Mouse (Mus musculus): ENCODE data around the gene H2-Eb1. TPM values are rescaled to one million over a fixed set of nuclear protein-coding genes. Genes with fewer than 3 reads are reported as not detected.
A peak's percentile ranks its signal among the peaks of the same experiment; 100 is the strongest.

The H2-Eb1 gene
- polyA plus RNA-seq, 1 experiment from 2014 or later, result 0.63 TPM

GRCm38 (mm10) chr17:34285848-34286247, 19.8 kb upstream of the H2-Eb1 start:
- Histone ChIP-seq H3K9ac (ENCODE audit: low read depth, low read length) (no peak overlapping the region), H3K36me3 (ENCODE audit: control insufficient read depth, insufficient read depth, low read length) (no peaks in the 10 kb centered on the region), H3K4me1 (replicated peaks; ENCODE audit: control insufficient read depth, insufficient read depth, low read length) (no peaks in the 10 kb centered on the region), H3K4me3 (ENCODE audit: low read depth, low read length) (no peak overlapping the region), H3K27ac (ENCODE audit: low read depth, low read length) (no peak overlapping the region), H3K27me3 (replicated peaks; ENCODE audit: control insufficient read depth, insufficient read depth, low read length) (no peaks in the 10 kb centered on the region), H3K4me2 (no peak overlapping the region), H3K9me3 (ENCODE audit: control insufficient read depth, low read length) (no peaks in the 10 kb centered on the region)
- DNase-seq (ENCODE audit: low spot score) (no peak), ATAC-seq (replicated peaks; ENCODE audit: low FRiP score) (no peak)
- WGBS, result 37% methylated on average over 4 of the region's 4 CpGs

GRCm38 (mm10) chr17:34286501-34286900, 19.2 kb upstream of the H2-Eb1 start:
- H3K4me2 ChIP-seq, result no peak overlapping the region
- H3K27me3 ChIP-seq (replicated peaks; ENCODE audit: control insufficient read depth, insufficient read depth, low read length), result no peaks in the 10 kb centered on the region
- no peak for ATAC-seq (replicated peaks; ENCODE audit: low FRiP score)

GRCm38 (mm10) chr17:34286999-34287398, 18.7 kb upstream of the H2-Eb1 start:
- DNase-seq (ENCODE audit: low spot score) (no peak), ATAC-seq (replicated peaks; ENCODE audit: low FRiP score) (no peak)
- Histone ChIP-seq H3K36me3 (ENCODE audit: control insufficient read depth, insufficient read depth, low read length) (no peaks in the 10 kb centered on the region), H3K9ac (ENCODE audit: low read depth, low read length) (no peak overlapping the region), H3K27ac (ENCODE audit: low read depth, low read length) (no peak overlapping the region), H3K4me1 (replicated peaks; ENCODE audit: control insufficient read depth, insufficient read depth, low read length) (no peaks in the 10 kb centered on the region), H3K9me3 (ENCODE audit: control insufficient read depth, low read length) (no peaks in the 10 kb centered on the region), H3K27me3 (replicated peaks; ENCODE audit: control insufficient read depth, insufficient read depth, low read length) (no peaks in the 10 kb centered on the region), H3K4me2 (no peak overlapping the region), H3K4me3 (ENCODE audit: low read depth, low read length) (no peak overlapping the region)
- WGBS, result 40% methylated on average over 6 of the region's 6 CpGs

More at GRCm38 (mm10) chr17:34286501-34286900, 19.2 kb upstream of the H2-Eb1 start:
- Histone ChIP-seq H3K27ac (ENCODE audit: low read depth, low read length) (no peak overlapping the region), H3K9me3 (ENCODE audit: control insufficient read depth, low read length) (no peaks in the 10 kb centered on the region), H3K4me3 (ENCODE audit: low read depth, low read length) (no peak overlapping the region), H3K36me3 (ENCODE audit: control insufficient read depth, insufficient read depth, low read length) (no peaks in the 10 kb centered on the region), H3K9ac (ENCODE audit: low read depth, low read length) (no peak overlapping the region), H3K4me1 (replicated peaks; ENCODE audit: control insufficient read depth, insufficient read depth, low read length) (no peaks in the 10 kb centered on the region)
- WGBS, result 62% methylated on average over 5 of the region's 5 CpGs
- DNase-seq (ENCODE audit: low spot score), result no peak

- no peak; the same call in 1 of the 2 replicates for ATAC-seq (replicated peaks; ENCODE audit: low FRiP score)
- Histone ChIP-seq H3K4me3 (ENCODE audit: low read depth, low read length) (no peak within 1 kb of the TSS), H3K9ac (ENCODE audit: low read depth, low read length) (no peak within 1 kb of the TSS), H3K9me3 (ENCODE audit: control insufficient read depth, low read length) (no peaks in the 10 kb centered on the region), H3K27ac (ENCODE audit: low read depth, low read length) (no peak within 1 kb of the TSS), H3K4me2 (no peak within 1 kb of the TSS), H3K36me3 (ENCODE audit: control insufficient read depth, insufficient read depth, low read length) (no peaks in the 10 kb centered on the region), H3K27me3 (replicated peaks; ENCODE audit: control insufficient read depth, insufficient read depth, low read length) (no peaks in the 10 kb centered on the region), H3K4me1 (replicated peaks; ENCODE audit: control insufficient read depth, insufficient read depth, low read length) (no peaks in the 10 kb centered on the region)
- DNase-seq (ENCODE audit: low spot score), result no peak
- 20% methylated on average over 8 of the region's 8 CpGs for WGBS
These were observed 18.0 kb upstream of the H2-Eb1 start, which contains the start of gene H2-Aa for GRCm38 (mm10) chr17:34287648-34288047. Gene H2-Aa, minus strand, starts transcription at chr17:34287823.

- Histone ChIP-seq H3K4me2 (no peak overlapping the region), H3K9ac (ENCODE audit: low read depth, low read length) (no peak overlapping the region), H3K27ac (ENCODE audit: low read depth, low read length) (no peak overlapping the region), H3K27me3 (replicated peaks; ENCODE audit: control insufficient read depth, insufficient read depth, low read length) (no peaks in the 10 kb centered on the region), H3K36me3 (ENCODE audit: control insufficient read depth, insufficient read depth, low read length) (no peaks in the 10 kb centered on the region), H3K4me3 (ENCODE audit: low read depth, low read length) (no peak overlapping the region), H3K4me1 (replicated peaks; ENCODE audit: control insufficient read depth, insufficient read depth, low read length) (no peaks in the 10 kb centered on the region), H3K9me3 (ENCODE audit: control insufficient read depth, low read length) (no peaks in the 10 kb centered on the region)
- WGBS, result 66% methylated on average over 3 of the region's 3 CpGs
- DNase-seq (ENCODE audit: low spot score) (no peak), ATAC-seq (replicated peaks; ENCODE audit: low FRiP score) (no peak)
These were observed 17.5 kb upstream of the H2-Eb1 start for GRCm38 (mm10) chr17:34288131-34288530.

GRCm38 (mm10) chr17:34291609-34292008, 14.1 kb upstream of the H2-Eb1 start:
- H3K36me3 ChIP-seq (ENCODE audit: control insufficient read depth, insufficient read depth, low read length), result no peaks in the 10 kb centered on the region
- WGBS, result 15% methylated on average over 8 of the region's 8 CpGs
- H3K4me1 ChIP-seq (replicated peaks; ENCODE audit: control insufficient read depth, insufficient read depth, low read length), result no peaks in the 10 kb centered on the region
- H3K4me2 ChIP-seq, result no peak overlapping the region
- DNase-seq (ENCODE audit: low spot score), result peak; percentile 56
- H3K9me3 ChIP-seq (ENCODE audit: control insufficient read depth, low read length), result no peaks in the 10 kb centered on the region
- no peak overlapping the region for H3K27ac ChIP-seq (ENCODE audit: low read depth, low read length)
- no peak overlapping the region for H3K4me3 ChIP-seq (ENCODE audit: low read depth, low read length)
- no peaks in the 10 kb centered on the region; the same call in 1 of the 2 replicates for H3K27me3 ChIP-seq (replicated peaks; ENCODE audit: control insufficient read depth, insufficient read depth, low read length)
- H3K9ac ChIP-seq (ENCODE audit: low read depth, low read length), result no peak overlapping the region
- ATAC-seq (replicated peaks; ENCODE audit: low FRiP score), result 0 out of 2 replicates have a peak, but pooled peaks have one; percentile 23

GRCm38 (mm10) chr17:34292570-34292969, 13.1 kb upstream of the H2-Eb1 start:
- no peaks in the 10 kb centered on the region; the same call in 1 of the 2 replicates for H3K27me3 ChIP-seq (replicated peaks; ENCODE audit: control insufficient read depth, insufficient read depth, low read length)
- no peak for ATAC-seq (replicated peaks; ENCODE audit: low FRiP score)

GRCm38 (mm10) chr17:34293533-34293932, 12.1 kb upstream of the H2-Eb1 start:
- no peak overlapping the region for H3K27ac ChIP-seq (ENCODE audit: low read depth, low read length)
- no peaks in the 10 kb centered on the region for H3K36me3 ChIP-seq (ENCODE audit: control insufficient read depth, insufficient read depth, low read length)
- no peak overlapping the region for H3K9ac ChIP-seq (ENCODE audit: low read depth, low read length)
- no peaks in the 10 kb centered on the region for H3K9me3 ChIP-seq (ENCODE audit: control insufficient read depth, low read length)
- 25% methylated on average over 2 of the region's 2 CpGs for WGBS
- DNase-seq (ENCODE audit: low spot score) (no peak), ATAC-seq (replicated peaks; ENCODE audit: low FRiP score) (no peak)
- no peaks in the 10 kb centered on the region for H3K4me1 ChIP-seq (replicated peaks; ENCODE audit: control insufficient read depth, insufficient read depth, low read length)
- H3K4me2 ChIP-seq, result no peak overlapping the region
- H3K27me3 ChIP-seq (replicated peaks; ENCODE audit: control insufficient read depth, insufficient read depth, low read length), result no peaks in the 10 kb centered on the region; the same call in 1 of the 2 replicates
- H3K4me3 ChIP-seq (ENCODE audit: low read depth, low read length), result no peak overlapping the region

More at GRCm38 (mm10) chr17:34292570-34292969, 13.1 kb upstream of the H2-Eb1 start:
- no peak overlapping the region for H3K4me2 ChIP-seq
- H3K9me3 ChIP-seq (ENCODE audit: control insufficient read depth, low read length), result no peaks in the 10 kb centered on the region
- H3K9ac ChIP-seq (ENCODE audit: low read depth, low read length), result no peak overlapping the region
- no peaks in the 10 kb centered on the region for H3K4me1 ChIP-seq (replicated peaks; ENCODE audit: control insufficient read depth, insufficient read depth, low read length)
- H3K27ac ChIP-seq (ENCODE audit: low read depth, low read length), result no peak overlapping the region
- 86% methylated on average over 4 of the region's 4 CpGs for WGBS
- H3K36me3 ChIP-seq (ENCODE audit: control insufficient read depth, insufficient read depth, low read length), result no peaks in the 10 kb centered on the region
- no peak for DNase-seq (ENCODE audit: low spot score)
- H3K4me3 ChIP-seq (ENCODE audit: low read depth, low read length), result no peak overlapping the region

- Histone ChIP-seq H3K36me3 (ENCODE audit: control insufficient read depth, insufficient read depth, low read length) (no peaks in the 10 kb centered on the region), H3K4me3 (ENCODE audit: low read depth, low read length) (no peak overlapping the region), H3K27ac (ENCODE audit: low read depth, low read length) (no peak overlapping the region), H3K27me3 (replicated peaks; ENCODE audit: control insufficient read depth, insufficient read depth, low read length) (no peaks in the 10 kb centered on the region; the same call in 1 of the 2 replicates), H3K4me2 (no peak overlapping the region), H3K9me3 (ENCODE audit: control insufficient read depth, low read length) (no peaks in the 10 kb centered on the region), H3K9ac (ENCODE audit: low read depth, low read length) (no peak overlapping the region), H3K4me1 (replicated peaks; ENCODE audit: control insufficient read depth, insufficient read depth, low read length) (no peaks in the 10 kb centered on the region)
- no peak for DNase-seq (ENCODE audit: low spot score)
- ATAC-seq (replicated peaks; ENCODE audit: low FRiP score), result no peak
- 63% methylated on average over 4 of the region's 4 CpGs for WGBS
These were observed 11.4 kb upstream of the H2-Eb1 start for GRCm38 (mm10) chr17:34294249-34294648.

Measured in liver, embryonic 11.5 days (tissue).